Mouse (Mus musculus) testis, postnatal 14 days (tissue): Measurements from ENCODE around the gene Ank3.

Source experiments
- DNase-seq: peaks from one replicate; pipeline ENCODE4 v3.0.0; 2021; ENCODE audit warnings: low spot score

The Ank3 gene

GRCm38 (mm10) chr10:69477656-69478055 is 79.1 kb downstream of the Ank3 start:
- no peak for DNase-seq

DNA sequence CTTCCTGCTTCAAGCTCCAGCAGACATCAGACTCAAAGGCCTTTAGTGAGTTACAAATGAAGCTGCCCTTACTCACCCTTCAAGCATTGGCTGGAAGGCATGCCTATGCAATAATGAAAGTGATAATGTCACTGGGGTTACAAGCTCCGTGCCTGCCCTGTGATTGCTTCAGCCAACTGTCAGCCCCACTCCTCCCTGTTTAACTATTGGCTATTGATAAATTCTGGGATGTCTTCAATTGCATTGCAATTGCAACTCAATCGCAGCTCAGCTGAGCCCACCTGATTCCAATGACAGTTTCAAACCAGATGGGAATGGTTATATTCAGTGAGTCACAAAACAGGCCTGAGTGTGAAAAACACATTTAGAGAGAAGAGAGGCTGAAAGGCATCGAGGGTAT is 80.3 kb downstream of the Ank3 start:
- no peak for DNase-seq

DNA sequence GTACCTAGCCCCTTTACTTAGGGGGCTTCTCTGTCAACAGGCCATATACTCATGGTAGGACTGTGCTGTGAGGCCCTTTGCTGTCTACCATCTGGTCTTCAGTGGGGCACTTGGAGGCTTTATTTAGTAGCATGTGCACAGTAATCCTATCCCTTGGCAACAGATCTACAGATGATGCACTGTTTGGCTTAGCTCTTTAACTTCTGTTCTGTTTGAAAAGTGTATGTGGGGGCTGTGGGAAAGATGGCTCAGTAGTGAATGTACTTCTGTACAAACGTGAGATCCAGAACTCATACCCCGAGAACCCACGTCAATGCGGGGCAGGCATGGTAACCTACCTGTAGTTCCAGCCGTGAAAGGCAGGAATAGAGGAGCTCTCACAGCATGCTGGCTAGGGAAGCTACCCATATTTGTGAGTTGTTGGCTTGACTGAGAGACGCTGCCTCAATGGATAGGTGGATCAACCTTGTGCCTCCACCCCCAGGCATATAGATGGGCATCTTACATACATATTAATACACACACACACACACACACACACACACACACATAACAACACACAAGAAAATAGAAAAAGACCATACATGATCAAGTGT is 86.7 kb downstream of the Ank3 start:
- DNase-seq: no peak

DNA sequence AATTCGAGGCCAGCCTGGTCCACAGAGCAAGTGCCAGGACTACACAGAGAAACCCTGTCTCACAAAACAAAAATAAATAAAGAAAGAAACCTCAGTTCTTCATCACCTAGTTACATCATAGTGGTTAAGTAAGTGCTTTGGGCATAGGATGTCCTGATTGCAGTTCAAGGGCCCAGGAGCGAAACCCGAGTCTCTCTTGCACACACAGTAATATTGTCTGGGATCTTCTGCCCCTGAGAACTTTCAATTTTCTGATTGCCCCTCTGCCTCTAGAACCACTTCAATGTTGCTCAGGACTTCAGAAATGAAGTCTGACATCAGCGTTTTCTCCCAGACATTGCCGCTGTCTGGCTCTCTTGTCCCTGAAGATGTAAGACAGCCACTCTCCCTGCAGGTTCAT is 91.6 kb downstream of the Ank3 start:
- DNase-seq: no peak

- DNase-seq: no peak
Measured at GRCm38 (mm10) chr10:69491975-69492374, 93.4 kb downstream of the Ank3 start.

DNA sequence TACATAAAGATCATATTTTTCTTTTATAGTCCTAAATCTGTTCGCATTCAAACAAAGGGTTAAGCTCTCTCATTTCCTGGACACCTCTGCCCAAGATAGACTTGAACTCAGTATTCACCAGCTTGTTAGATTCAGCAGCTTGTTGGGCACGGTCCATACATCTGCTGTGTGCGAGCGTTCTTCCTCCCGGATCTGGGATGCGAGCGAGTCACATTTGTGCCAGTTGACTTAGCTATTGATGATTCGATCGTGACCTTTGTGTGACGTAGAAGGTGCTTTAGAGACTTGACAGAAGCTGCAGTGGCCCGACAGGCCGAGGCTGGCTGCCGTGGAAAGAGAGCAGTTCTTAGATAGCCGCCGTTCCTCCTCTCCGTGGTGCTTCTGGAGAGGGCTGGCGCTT is 98.8 kb downstream of the Ank3 start:
- no peak for DNase-seq

GRCm38 (mm10) chr10:69500171-69500860 is 101.7 kb downstream of the Ank3 start:
- DNase-seq: peak; percentile 25

DNA sequence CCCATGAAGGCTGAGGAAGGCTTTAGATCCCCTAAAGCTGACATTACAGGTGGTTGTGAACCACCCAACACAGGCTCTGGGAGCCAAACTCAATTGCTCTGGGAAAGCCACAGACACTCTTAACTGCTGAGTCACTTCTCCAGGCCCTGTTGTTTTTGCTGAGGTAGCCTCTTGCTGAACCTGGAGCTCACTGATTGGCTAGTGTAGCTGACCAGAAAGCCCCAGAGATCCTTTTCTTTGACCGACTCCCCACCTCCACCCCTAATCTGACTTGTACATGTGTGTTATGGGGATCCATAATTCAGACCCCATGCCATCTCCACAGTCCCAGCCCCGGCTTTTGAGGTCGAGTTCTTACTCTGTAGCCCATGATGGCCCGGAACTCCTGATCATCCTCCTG is 105.2 kb downstream of the Ank3 start:
- DNase-seq: no peak

DNA sequence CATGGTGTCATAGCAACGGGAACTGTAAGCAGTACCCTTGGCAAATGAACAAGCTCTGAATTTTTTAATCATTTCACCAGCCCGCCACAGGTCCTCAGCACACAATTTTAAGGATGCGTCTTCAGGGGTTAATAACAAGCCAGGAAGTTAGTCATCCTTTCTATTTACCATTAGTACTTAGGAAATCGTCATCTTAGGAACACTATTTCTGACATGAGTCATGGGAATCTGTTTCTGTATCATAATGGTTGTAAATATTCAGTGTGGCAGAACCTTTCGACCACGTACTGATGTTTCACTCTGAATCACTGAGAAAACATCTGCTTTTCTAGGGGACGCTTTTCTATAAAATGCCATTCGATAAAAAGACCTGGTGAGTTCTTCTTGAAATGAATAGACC is 109.1 kb downstream of the Ank3 start:
- DNase-seq: no peak

DNA sequence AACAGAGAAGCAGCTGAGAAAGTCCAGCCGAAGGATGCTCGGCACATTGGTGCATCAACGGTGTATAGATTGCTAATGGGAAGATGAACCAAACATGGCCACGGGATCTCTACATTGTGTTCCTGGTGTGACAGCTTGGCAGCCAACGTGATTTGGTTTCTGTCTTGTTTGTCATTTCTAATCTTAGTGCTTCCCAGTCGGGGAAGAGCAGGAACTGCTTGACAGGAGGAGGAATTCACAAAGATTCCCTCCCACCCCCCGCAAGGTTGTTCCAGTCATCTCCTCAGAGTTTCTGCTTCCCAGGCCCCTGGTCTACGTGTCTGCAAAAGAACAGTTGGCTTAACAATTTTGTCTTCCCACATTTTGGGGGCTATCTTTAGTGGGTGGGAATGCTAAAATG is 111.8 kb downstream of the Ank3 start:
- DNase-seq: no peak

GRCm38 (mm10) chr10:69511234-69511633 is 112.7 kb downstream of the Ank3 start:
- no peak for DNase-seq

DNA sequence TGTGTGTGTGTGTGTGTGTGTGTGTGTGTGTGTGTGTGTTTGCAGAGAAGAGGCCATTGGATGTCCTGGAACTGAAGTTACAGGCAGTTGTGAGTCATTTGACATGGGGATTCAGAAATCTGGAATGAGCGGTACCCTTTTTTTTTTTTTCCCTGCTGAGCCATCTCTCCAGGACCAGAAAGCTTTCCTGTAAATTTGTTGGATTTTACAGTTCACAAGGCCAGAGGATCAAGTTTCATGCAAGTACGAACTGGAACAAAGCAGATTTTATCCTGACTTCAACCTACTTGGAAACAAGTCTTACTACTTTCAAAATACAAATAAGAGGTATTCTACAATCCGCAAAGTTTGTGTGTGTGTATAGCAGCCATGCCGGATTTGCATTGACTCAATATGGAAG is 123.4 kb downstream of the Ank3 start:
- no peak for DNase-seq

DNA sequence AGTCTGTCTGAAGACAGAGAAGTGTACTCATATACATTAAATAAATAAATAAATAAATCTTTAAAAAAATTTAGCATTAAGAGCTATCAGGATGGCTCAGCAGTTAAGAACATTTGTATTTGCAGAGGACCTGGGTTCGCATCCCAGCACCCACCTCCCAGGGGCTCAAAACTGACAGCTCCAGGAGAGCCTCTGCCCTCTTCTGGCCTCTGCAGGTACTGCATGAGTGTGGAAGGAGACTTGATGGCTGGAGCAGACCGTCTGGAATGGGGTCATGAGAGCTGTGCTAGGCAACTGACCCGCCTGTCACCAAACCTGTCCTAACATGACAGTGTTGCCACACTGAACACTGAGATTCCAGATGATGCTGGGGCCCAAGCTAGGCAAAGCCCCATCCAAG is 124.6 kb downstream of the Ank3 start:
- DNase-seq: peak; percentile 37

GRCm38 (mm10) chr10:69527318-69527717 is 128.7 kb downstream of the Ank3 start:
- DNase-seq: no peak

GRCm38 (mm10) chr10:69528746-69529145 is 130.2 kb downstream of the Ank3 start:
- DNase-seq: no peak

DNA sequence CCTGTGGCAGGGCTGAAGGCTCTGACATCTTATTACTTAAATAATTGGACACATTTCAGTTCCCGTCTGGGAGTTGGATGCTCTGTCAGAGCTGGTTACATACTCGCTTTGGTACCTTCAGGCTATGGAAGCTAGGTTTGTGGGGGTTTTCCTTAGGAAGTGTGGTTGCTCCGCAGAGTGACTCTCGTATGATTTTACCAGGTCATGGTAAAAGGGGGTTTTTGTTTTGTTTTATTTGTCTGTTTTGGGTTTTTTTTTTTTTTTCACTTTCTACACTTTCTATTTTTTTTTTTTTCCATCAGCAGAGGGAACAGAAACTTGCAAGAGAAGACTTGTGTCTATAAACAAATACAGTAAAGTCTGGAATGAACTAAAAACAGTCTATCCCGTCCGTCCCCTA is 131.8 kb downstream of the Ank3 start:
- DNase-seq: no peak

DNA sequence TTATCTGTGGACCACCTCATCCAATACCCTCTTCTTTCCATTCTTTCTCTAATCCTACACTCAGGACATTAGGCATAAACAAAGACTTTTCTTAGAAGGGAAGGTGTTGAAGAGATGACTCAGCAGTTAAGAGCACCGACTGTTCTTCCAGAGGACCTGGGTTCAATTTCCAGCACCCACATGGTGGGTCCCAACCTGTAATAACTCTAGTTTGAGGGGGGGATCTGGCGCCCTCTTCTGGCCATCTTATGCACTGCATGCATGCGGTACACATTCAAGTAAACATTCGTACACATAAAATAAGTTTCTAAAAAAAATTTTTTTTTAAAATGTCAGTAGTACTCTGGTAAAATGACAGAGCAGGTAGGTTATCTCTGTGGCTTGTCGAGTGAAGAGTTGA is 133.0 kb downstream of the Ank3 start:
- peak; percentile 39 for DNase-seq

DNA sequence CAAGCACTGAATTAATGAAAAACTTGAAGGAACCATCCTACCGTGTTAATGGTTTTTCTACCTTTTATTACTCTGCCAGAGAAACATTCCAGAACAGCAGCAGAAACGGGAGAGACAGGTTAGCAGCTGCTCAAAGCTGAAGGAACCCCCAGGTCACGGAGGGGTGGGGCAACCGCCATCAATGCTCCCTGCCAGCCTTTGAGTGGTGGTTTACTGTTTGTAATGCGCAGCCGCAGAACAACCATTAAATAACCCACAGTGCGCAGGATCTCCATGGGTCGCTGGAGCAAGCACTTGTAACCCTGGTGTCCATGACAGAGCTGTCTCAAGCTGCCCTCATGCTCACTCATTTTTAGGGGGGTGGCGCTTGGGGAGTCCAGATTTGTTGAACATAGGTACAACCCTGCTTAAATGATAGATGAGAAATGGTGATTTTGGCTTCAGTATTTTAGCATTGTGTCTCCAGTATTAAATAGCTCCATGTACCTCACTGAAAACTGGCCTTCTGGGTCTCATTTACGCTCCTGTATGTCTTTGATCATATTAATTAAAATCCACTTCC is 133.7 kb downstream of the Ank3 start:
- no peak for DNase-seq

GRCm38 (mm10) chr10:69533505-69534388 is 135.2 kb downstream of the Ank3 start:
- DNase-seq: no peak

GRCm38 (mm10) chr10:69534716-69535115 is 136.1 kb downstream of the Ank3 start:
- no peak for DNase-seq

- no peak for DNase-seq
Measured at GRCm38 (mm10) chr10:69535123-69535930, 136.8 kb downstream of the Ank3 start.

GRCm38 (mm10) chr10:69535931-69536200 is 137.3 kb downstream of the Ank3 start:
- DNase-seq: no peak
